Mouse (Mus musculus): ENCODE data around the gene Tmem37. TPM values are rescaled to one million over a fixed set of nuclear protein-coding genes. Genes with fewer than 3 reads are reported as not detected.
A peak's percentile ranks its signal among the peaks of the same experiment; 100 is the strongest.

Gene Tmem37
- polyA plus RNA-seq, 1 experiment from 2014 or later, result 15.7 TPM

GRCm38 (mm10) chr1:120075507-120075906 lies 1.6 kb upstream of the Tmem37 start:
- no peaks in the 10 kb centered on the region for H3K9me3 ChIP-seq (ENCODE audit: control insufficient read depth, low read length)
- no peak overlapping the region for H3K9ac ChIP-seq (ENCODE audit: low read length)
- H3K4me1 ChIP-seq (ENCODE audit: control insufficient read depth in 2 of 2, insufficient read depth in 2 of 2, low read length in 2 of 2), result peaks cover 10 to 14% of the 10 kb centered on the region in 2 experiments; a peak in 3 of 4 replicates
- WGBS, result 75% methylated on average over 5 of the region's 5 CpGs
- ATAC-seq (ENCODE audit: insufficient number of reproducible peaks, insufficient read depth, low FRiP score, low read depth), result no peak
- H3K27me3 ChIP-seq (ENCODE audit: control insufficient read depth, insufficient read depth, low read length), result no peaks in the 10 kb centered on the region
- no peak overlapping the region for H3K27ac ChIP-seq (replicated peaks in 1 of 2; ENCODE audit: control insufficient read depth in 1 of 2, insufficient read depth in 1 of 2, low read depth in 2 of 2, low read length in 2 of 2)
- no peak overlapping the region for H3K4me3 ChIP-seq (ENCODE audit: control insufficient read depth in 1 of 2, insufficient read depth in 1 of 2, low read depth in 1 of 2, low read length in 2 of 2)
- H3K4me2 ChIP-seq (ENCODE audit: low read length), result no peak overlapping the region
- no peaks in the 10 kb centered on the region for H3K36me3 ChIP-seq (ENCODE audit: control insufficient read depth, insufficient read depth, low read length)

GRCm38 (mm10) chr1:120074931-120075330 lies 1.1 kb upstream of the Tmem37 start:
- ATAC-seq (ENCODE audit: insufficient number of reproducible peaks, insufficient read depth, low FRiP score, low read depth), result no peak

DNA sequence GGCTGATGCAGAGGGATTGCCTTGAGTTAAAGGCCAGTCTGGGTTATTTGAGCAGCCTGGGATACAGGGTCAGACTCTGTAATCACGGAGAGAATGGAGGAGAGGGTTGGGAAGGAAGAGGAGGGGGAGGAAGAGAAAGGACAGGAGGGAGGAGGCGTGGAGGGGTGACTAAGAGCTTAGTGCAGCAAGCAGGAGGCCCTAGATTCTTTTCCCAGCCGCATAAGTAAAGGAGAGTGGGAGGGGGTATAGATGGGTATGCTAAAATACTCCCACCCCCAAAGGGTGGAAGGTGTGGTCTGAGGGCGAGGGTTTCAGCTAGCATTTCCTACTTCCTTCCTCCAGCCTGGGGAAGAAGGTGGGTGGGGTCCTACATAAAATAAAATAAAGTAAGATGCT lies 431 bp upstream of the Tmem37 start:
- Histone ChIP-seq H3K9me3 (ENCODE audit: control insufficient read depth, low read length) (no peaks in the 10 kb centered on the region), H3K27me3 (ENCODE audit: control insufficient read depth, insufficient read depth, low read length) (no peaks in the 10 kb centered on the region), H3K9ac (ENCODE audit: low read length) (peak overlapping the region; percentile 69), H3K4me1 (ENCODE audit: control insufficient read depth in 2 of 2, insufficient read depth in 2 of 2, low read length in 2 of 2) (peaks cover 10 to 16% of the 10 kb centered on the region in 2 experiments; a peak in 3 of 4 replicates), H3K4me3 (ENCODE audit: control insufficient read depth in 1 of 2, insufficient read depth in 1 of 2, low read depth in 1 of 2, low read length in 2 of 2) (peak overlapping the region; percentile 45 to 48; a peak in 3 of 4 replicates), H3K27ac (replicated peaks in 1 of 2; ENCODE audit: control insufficient read depth in 1 of 2, insufficient read depth in 1 of 2, low read depth in 2 of 2, low read length in 2 of 2) (peak overlapping the region; percentile 29 to 51; a peak in 3 of 4 replicates), H3K36me3 (ENCODE audit: control insufficient read depth, insufficient read depth, low read length) (no peaks in the 10 kb centered on the region), H3K4me2 (ENCODE audit: low read length) (peak overlapping the region; percentile 98)
- WGBS, result 28% methylated on average over 4 of the region's 4 CpGs
- no peak for ATAC-seq (ENCODE audit: insufficient number of reproducible peaks, insufficient read depth, low FRiP score, low read depth)

More at GRCm38 (mm10) chr1:120074931-120075330, 1.1 kb upstream of the Tmem37 start:
- Histone ChIP-seq H3K4me1 (ENCODE audit: control insufficient read depth in 2 of 2, insufficient read depth in 2 of 2, low read length in 2 of 2) (peaks cover 10 to 14% of the 10 kb centered on the region in 2 experiments; a peak in 3 of 4 replicates), H3K9me3 (ENCODE audit: control insufficient read depth, low read length) (no peaks in the 10 kb centered on the region), H3K4me2 (ENCODE audit: low read length) (no peak overlapping the region), H3K4me3 (ENCODE audit: control insufficient read depth in 1 of 2, insufficient read depth in 1 of 2, low read depth in 1 of 2, low read length in 2 of 2) (no peak overlapping the region), H3K9ac (ENCODE audit: low read length) (no peak overlapping the region), H3K27ac (replicated peaks in 1 of 2; ENCODE audit: control insufficient read depth in 1 of 2, insufficient read depth in 1 of 2, low read depth in 2 of 2, low read length in 2 of 2) (peak overlapping the region in 1 of 2 experiments; percentile 28; a peak in 1 of 4 replicates), H3K27me3 (ENCODE audit: control insufficient read depth, insufficient read depth, low read length) (no peaks in the 10 kb centered on the region), H3K36me3 (ENCODE audit: control insufficient read depth, insufficient read depth, low read length) (no peaks in the 10 kb centered on the region)
- 71% methylated on average over 4 of the region's 4 CpGs for WGBS

GRCm38 (mm10) chr1:120072900-120073299 lies 974 bp downstream of the Tmem37 start:
- Histone ChIP-seq H3K27me3 (ENCODE audit: control insufficient read depth, insufficient read depth, low read length) (no peaks in the 10 kb centered on the region), H3K27ac (replicated peaks in 1 of 2; ENCODE audit: control insufficient read depth in 1 of 2, insufficient read depth in 1 of 2, low read depth in 2 of 2, low read length in 2 of 2) (no peak overlapping the region), H3K4me1 (ENCODE audit: control insufficient read depth in 2 of 2, insufficient read depth in 2 of 2, low read length in 2 of 2) (peaks cover 13 to 20% of the 10 kb centered on the region in 2 experiments; a peak in 3 of 4 replicates), H3K9me3 (ENCODE audit: control insufficient read depth, low read length) (no peaks in the 10 kb centered on the region), H3K36me3 (ENCODE audit: control insufficient read depth, insufficient read depth, low read length) (no peaks in the 10 kb centered on the region), H3K4me2 (ENCODE audit: low read length) (peak overlapping the region; percentile 98), H3K4me3 (ENCODE audit: control insufficient read depth in 1 of 2, insufficient read depth in 1 of 2, low read depth in 1 of 2, low read length in 2 of 2) (peak overlapping the region; percentile 45 to 48), H3K9ac (ENCODE audit: low read length) (peak overlapping the region; percentile 69; the same call in 1 of the 2 replicates)
- WGBS, result 3% methylated on average over 16 of the region's 16 CpGs
- ATAC-seq (ENCODE audit: insufficient number of reproducible peaks, insufficient read depth, low FRiP score, low read depth), result no peak

- Histone ChIP-seq H3K4me2 (ENCODE audit: low read length) (no peak overlapping the region), H3K4me1 (ENCODE audit: control insufficient read depth in 2 of 2, insufficient read depth in 2 of 2, low read length in 2 of 2) (peaks cover 13 to 20% of the 10 kb centered on the region in 2 experiments; a peak in 3 of 4 replicates), H3K36me3 (ENCODE audit: control insufficient read depth, insufficient read depth, low read length) (no peaks in the 10 kb centered on the region; the same call in 1 of the 2 replicates), H3K27ac (replicated peaks in 1 of 2; ENCODE audit: control insufficient read depth in 1 of 2, insufficient read depth in 1 of 2, low read depth in 2 of 2, low read length in 2 of 2) (no peak overlapping the region), H3K9ac (ENCODE audit: low read length) (no peak overlapping the region), H3K4me3 (ENCODE audit: control insufficient read depth in 1 of 2, insufficient read depth in 1 of 2, low read depth in 1 of 2, low read length in 2 of 2) (no peak overlapping the region), H3K27me3 (ENCODE audit: control insufficient read depth, insufficient read depth, low read length) (no peaks in the 10 kb centered on the region), H3K9me3 (ENCODE audit: control insufficient read depth, low read length) (no peaks in the 10 kb centered on the region)
- 83% methylated on average over 4 of the region's 4 CpGs for WGBS
- ATAC-seq (ENCODE audit: insufficient number of reproducible peaks, insufficient read depth, low FRiP score, low read depth), result no peak
Measured at GRCm38 (mm10) chr1:120071133-120071532, 2.7 kb downstream of the Tmem37 start.

DNA sequence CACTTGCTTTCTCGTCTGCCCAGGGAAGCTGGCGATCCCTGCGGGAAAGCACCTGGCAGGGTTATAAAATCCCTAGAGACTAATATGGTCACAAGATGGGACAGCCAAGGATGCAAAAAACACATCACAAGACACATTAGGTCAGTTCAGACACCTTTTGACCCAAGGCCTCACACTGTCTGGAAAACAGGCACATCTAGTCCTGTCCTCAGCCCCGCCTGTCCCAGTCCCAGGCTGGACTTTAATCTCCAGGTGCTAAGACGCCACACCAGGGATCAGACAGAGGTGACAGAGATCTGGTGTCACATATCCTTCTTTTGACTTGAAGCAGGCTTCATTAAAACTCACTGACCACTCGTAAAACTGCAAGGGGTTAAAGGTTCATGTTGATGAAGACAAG lies 3.7 kb downstream of the Tmem37 start:
- H3K4me1 ChIP-seq (ENCODE audit: control insufficient read depth in 2 of 2, insufficient read depth in 2 of 2, low read length in 2 of 2), result peaks cover 13 to 20% of the 10 kb centered on the region in 2 experiments; a peak in 3 of 4 replicates
- ATAC-seq (ENCODE audit: insufficient number of reproducible peaks, insufficient read depth, low FRiP score, low read depth), result no peak
- H3K4me3 ChIP-seq (ENCODE audit: control insufficient read depth in 1 of 2, insufficient read depth in 1 of 2, low read depth in 1 of 2, low read length in 2 of 2), result no peak overlapping the region
- H3K9me3 ChIP-seq (ENCODE audit: control insufficient read depth, low read length), result no peaks in the 10 kb centered on the region
- no peak overlapping the region for H3K4me2 ChIP-seq (ENCODE audit: low read length)
- H3K9ac ChIP-seq (ENCODE audit: low read length), result no peak overlapping the region
- H3K27ac ChIP-seq (replicated peaks in 1 of 2; ENCODE audit: control insufficient read depth in 1 of 2, insufficient read depth in 1 of 2, low read depth in 2 of 2, low read length in 2 of 2), result no peak overlapping the region
- no peaks in the 10 kb centered on the region; the same call in 1 of the 2 replicates for H3K36me3 ChIP-seq (ENCODE audit: control insufficient read depth, insufficient read depth, low read length)
- H3K27me3 ChIP-seq (ENCODE audit: control insufficient read depth, insufficient read depth, low read length), result no peaks in the 10 kb centered on the region
- 75% methylated on average over 6 of the region's 6 CpGs for WGBS

GRCm38 (mm10) chr1:120069120-120069519 lies 4.8 kb downstream of the Tmem37 start:
- Histone ChIP-seq H3K27ac (replicated peaks in 1 of 2; ENCODE audit: control insufficient read depth in 1 of 2, insufficient read depth in 1 of 2, low read depth in 2 of 2, low read length in 2 of 2) (no peak overlapping the region), H3K9ac (ENCODE audit: low read length) (no peak overlapping the region), H3K9me3 (ENCODE audit: control insufficient read depth, low read length) (no peaks in the 10 kb centered on the region), H3K4me1 (ENCODE audit: control insufficient read depth in 2 of 2, insufficient read depth in 2 of 2, low read length in 2 of 2) (peaks cover 9 to 19% of the 10 kb centered on the region in 2 experiments; a peak in 3 of 4 replicates), H3K4me3 (ENCODE audit: control insufficient read depth in 1 of 2, insufficient read depth in 1 of 2, low read depth in 1 of 2, low read length in 2 of 2) (no peak overlapping the region), H3K4me2 (ENCODE audit: low read length) (no peak overlapping the region), H3K27me3 (ENCODE audit: control insufficient read depth, insufficient read depth, low read length) (no peaks in the 10 kb centered on the region), H3K36me3 (ENCODE audit: control insufficient read depth, insufficient read depth, low read length) (no peaks in the 10 kb centered on the region; the same call in 1 of the 2 replicates)
- no peak for ATAC-seq (ENCODE audit: insufficient number of reproducible peaks, insufficient read depth, low FRiP score, low read depth)
- 54% methylated on average over 5 of the region's 5 CpGs for WGBS

GRCm38 (mm10) chr1:120066625-120067024 lies 7.2 kb downstream of the Tmem37 start:
- Histone ChIP-seq H3K9me3 (ENCODE audit: control insufficient read depth, low read length) (no peaks in the 10 kb centered on the region), H3K4me3 (ENCODE audit: control insufficient read depth in 1 of 2, insufficient read depth in 1 of 2, low read depth in 1 of 2, low read length in 2 of 2) (no peak overlapping the region), H3K4me2 (ENCODE audit: low read length) (no peak overlapping the region), H3K27ac (replicated peaks in 1 of 2; ENCODE audit: control insufficient read depth in 1 of 2, insufficient read depth in 1 of 2, low read depth in 2 of 2, low read length in 2 of 2) (no peak overlapping the region), H3K27me3 (ENCODE audit: control insufficient read depth, insufficient read depth, low read length) (no peaks in the 10 kb centered on the region), H3K9ac (ENCODE audit: low read length) (no peak overlapping the region), H3K4me1 (ENCODE audit: control insufficient read depth in 2 of 2, insufficient read depth in 2 of 2, low read length in 2 of 2) (peaks cover 2 to 6% of the 10 kb centered on the region in 2 experiments; a peak in 1 of 4 replicates), H3K36me3 (ENCODE audit: control insufficient read depth, insufficient read depth, low read length) (no peaks in the 10 kb centered on the region; the same call in 1 of the 2 replicates)
- WGBS, result 72% methylated on average over 3 of the region's 3 CpGs
- ATAC-seq (ENCODE audit: insufficient number of reproducible peaks, insufficient read depth, low FRiP score, low read depth), result no peak

All from heart, embryonic 14.5 days (tissue).